In the genomic region with DNA sequence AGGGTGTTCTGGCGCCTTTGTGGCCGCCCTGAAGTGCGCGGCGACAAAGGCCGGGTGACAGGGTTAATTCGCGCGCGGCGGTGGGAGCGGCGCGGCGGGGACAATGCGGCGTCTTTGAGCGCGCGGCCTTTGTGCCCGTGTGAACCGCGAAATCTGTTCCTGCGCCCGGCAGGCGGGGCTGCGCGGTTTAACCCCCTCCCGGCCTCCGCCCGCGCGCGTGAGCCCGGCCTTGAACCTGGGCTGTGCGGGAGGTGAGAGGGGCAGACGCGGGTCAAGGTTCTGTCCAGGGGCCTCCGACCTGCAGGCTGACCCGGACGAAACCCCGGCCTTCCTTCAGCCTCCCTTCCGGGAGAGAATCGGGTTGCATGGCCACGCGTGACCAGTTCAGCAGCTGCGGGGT, we compare ENCODE assay signal across 9 mouse cellular contexts.
A peak's percentile ranks its signal among the peaks of the same experiment; 100 is the strongest.
DNase-seq lines count a peak whose midpoint lies in the region; TF ChIP-seq lines count a peak whose summit lies in the region.
"Had no signal": no experiment of that assay in that cellular context is flagged by ENCODE, and none has a peak within 500 bp of the region (broad histone marks: within the 10 kb centered on the region; RNA-seq: fewer than 3 reads in every experiment).

No protein-coding gene starts in this region.

- DNase-seq in heart, embryonic 10.5 days (ENCODE audit: low spot score) = no peak
- no peak for DNase-seq in heart, postnatal 4 days
- no peak for DNase-seq in testis, postnatal 10 days (ENCODE audit: low spot score)
- DNase-seq in midbrain, embryonic 10.5 days (ENCODE audit: low spot score) = peak; percentile 61
- no peak for DNase-seq in adrenal gland, postnatal 10 days
- DNase-seq in ovary, postnatal 36 days (ENCODE audit: low spot score) = no peak
- DNase-seq in urinary bladder, postnatal 4 days (ENCODE audit: low spot score in 2 of 2) = no peak

- no peaks in the 10 kb centered on the region for H3K36me3 ChIP-seq in heart, embryonic 10.5 days
- H3K36me3 ChIP-seq in testis, adult 2 months (ENCODE audit: control insufficient read depth, insufficient read depth, low read length) = no peaks in the 10 kb centered on the region
- no peaks in the 10 kb centered on the region for H3K36me3 ChIP-seq in midbrain, embryonic 10.5 days

- H3K4me3 ChIP-seq in heart, embryonic 10.5 days = peak overlapping the region; percentile 52
- H3K4me3 ChIP-seq in testis, adult 2 months (ENCODE audit: control insufficient read depth, low read depth, low read length) = peak overlapping the region; percentile 11; the same call in 1 of the 2 replicates
- H3K4me3 ChIP-seq in midbrain, embryonic 10.5 days = peak overlapping the region; percentile 50

- WGBS in heart, embryonic 10.5 days = 3% methylated on average over 47 of the region's 47 CpGs
- WGBS in midbrain, embryonic 10.5 days = 1% methylated on average over 47 of the region's 47 CpGs

- TF ChIP-seq POLR2A in testis, adult 2 months (IDR thresholded peaks at IDR 0.05; ENCODE audit: control insufficient read depth, low read depth, low read length) = no peak

- TF ChIP-seq CTCF in testis, adult 2 months (IDR thresholded peaks at IDR 0.05; ENCODE audit: control insufficient read depth, insufficient read depth, insufficient replicate concordance, low read depth, low read length) = no peak

- peaks cover 89% of the 10 kb centered on the region for H3K27me3 ChIP-seq in heart, embryonic 10.5 days (ENCODE audit: insufficient read depth, poor library complexity, severe bottlenecking)
- H3K27me3 ChIP-seq in testis, adult 2 months (ENCODE audit: control insufficient read depth, insufficient read depth, low read length) = peaks cover 2% of the 10 kb centered on the region; the same call in 1 of the 2 replicates
- peaks cover 100% of the 10 kb centered on the region for H3K27me3 ChIP-seq in midbrain, embryonic 10.5 days (ENCODE audit: low read depth, poor library complexity, severe bottlenecking)

- peaks cover 21% of the 10 kb centered on the region for H3K4me1 ChIP-seq in heart, embryonic 10.5 days
- peaks cover 16% of the 10 kb centered on the region for H3K4me1 ChIP-seq in testis, adult 2 months (ENCODE audit: control insufficient read depth, insufficient read depth, low read length)
- H3K4me1 ChIP-seq in midbrain, embryonic 10.5 days = peaks cover 51% of the 10 kb centered on the region

- H3K27ac ChIP-seq in heart, embryonic 10.5 days = no peak overlapping the region
- no peak overlapping the region for H3K27ac ChIP-seq in testis, adult 2 months (ENCODE audit: control insufficient read depth, insufficient read depth, low read depth, low read length)
- H3K27ac ChIP-seq in midbrain, embryonic 10.5 days (replicated peaks) = peak overlapping the region; percentile 86
- H3K27ac ChIP-seq: liver, embryonic 14.5 days had no signal

- H3K9me3 ChIP-seq in heart, embryonic 10.5 days = no peaks in the 10 kb centered on the region
- no peaks in the 10 kb centered on the region for H3K9me3 ChIP-seq in midbrain, embryonic 10.5 days (replicated peaks)
